Mouse (Mus musculus): ENCODE data around the gene Rdh8.
"Not testable (repeated sequence)": the region's sequence is repeated elsewhere in the genome, so short reads cannot be mapped to it uniquely, and the experiment has no call there.

Gene Rdh8

GRCm38 (mm10) chr9:20818236-20818635 lies at the start of gene Rdh8:
Rdh8 (plus strand) TSS chr9:20818503.
- no peak for DNase-seq (ENCODE audit: low read depth, low spot score)

DNA sequence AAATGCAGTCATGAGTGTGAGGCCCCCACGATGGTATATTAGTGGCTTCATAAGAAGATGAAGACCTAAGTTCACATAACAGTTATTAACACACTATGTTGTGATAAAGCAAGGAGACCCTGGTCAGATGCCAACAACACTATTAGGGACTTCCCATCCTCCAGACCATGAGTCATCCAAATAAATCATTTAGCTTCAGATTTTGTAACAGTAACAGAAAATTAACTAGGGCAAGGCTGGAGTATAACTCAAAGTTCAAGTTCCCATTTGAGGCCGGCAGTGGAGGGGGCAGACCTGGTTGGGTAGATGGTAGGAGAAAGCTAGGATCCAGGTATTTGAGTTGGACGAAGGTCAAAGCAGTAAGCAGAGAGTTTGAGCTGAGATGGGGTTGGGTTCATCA lies 37.0 kb upstream of the Rdh8 start:
- no peak for DNase-seq (ENCODE audit: low read depth, low spot score)

DNA sequence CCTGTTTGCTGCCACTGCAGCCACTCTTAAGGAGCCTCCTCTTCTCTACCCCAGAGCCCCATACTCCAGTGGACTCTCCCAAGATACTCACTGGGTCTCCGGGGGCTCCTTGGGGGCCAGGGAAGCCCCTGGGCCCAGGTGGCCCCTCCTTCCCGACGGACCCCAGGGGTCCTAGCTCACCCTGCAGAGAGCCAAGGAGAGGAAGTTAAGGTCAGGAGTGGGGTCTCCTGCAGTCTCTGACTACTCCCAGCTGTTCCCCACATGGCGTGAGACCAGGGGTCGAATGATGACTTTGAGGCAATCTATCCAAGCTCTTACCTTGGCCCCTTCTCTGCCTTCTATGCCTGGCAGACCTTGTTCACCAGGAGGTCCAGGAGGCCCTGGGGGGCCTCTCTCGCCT lies 33.2 kb upstream of the Rdh8 start:
- DNase-seq (ENCODE audit: low read depth, low spot score): no peak

DNA sequence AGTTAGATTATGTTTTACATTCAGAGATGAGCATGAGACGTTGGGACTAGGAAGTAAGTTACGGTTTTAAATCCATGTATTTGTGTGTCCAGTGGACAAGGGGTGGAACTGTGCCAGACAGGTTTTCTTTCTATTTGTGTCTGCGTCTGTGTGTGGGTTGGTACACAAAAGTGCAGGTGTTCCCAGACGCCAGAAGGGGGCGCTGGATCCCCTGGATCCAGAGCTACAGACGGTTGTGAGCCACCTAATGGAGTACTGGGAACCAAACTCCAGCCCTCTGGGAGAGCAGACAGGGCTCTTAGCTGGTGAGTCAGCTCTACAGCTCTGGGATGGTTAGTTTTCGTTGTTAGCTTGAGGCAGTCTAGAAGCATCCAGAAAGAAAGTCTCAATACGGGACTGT lies 30.3 kb upstream of the Rdh8 start:
- no peak for DNase-seq (ENCODE audit: low read depth, low spot score)

DNA sequence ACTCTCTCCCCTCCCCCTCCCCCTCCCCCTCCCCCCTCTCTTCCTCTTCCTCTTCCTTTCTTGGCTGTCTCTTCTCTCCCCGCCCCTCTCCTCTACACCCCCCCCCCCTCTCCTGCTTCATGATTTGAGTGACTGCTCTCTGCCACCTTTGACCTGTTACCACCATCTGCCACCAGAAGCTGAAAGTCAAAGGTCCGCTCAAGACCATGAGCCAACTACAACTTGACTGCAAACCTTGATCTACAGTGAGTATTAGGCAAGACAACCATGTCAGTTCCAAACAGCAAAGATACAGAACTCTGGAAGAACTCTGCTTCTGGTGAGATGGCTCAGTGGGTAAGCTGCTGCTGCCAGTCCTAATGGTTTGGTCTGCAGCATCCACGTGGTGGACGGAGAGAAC lies 28.7 kb upstream of the Rdh8 start:
- no peak for DNase-seq (ENCODE audit: low read depth, low spot score)

DNA sequence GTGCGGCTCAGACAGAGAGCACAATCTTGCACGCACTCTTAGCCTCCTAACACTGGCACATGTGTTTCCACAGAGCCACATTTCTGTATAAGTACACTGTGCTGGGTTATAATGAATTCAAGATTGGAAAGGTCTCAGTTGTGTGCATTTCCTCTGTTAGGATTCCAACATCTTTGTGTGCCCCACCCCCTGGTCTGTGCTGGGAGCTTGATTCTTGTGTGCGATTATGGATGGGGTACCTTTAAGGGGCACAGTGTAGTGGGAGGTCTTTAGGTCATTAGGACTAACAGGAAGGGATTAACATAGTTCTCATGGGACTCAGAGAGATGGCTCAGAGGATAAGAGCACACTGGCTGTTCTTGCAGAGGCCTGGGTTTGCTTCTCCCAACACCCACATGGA lies 28.0 kb upstream of the Rdh8 start:
- DNase-seq (ENCODE audit: low read depth, low spot score): no peak

DNA sequence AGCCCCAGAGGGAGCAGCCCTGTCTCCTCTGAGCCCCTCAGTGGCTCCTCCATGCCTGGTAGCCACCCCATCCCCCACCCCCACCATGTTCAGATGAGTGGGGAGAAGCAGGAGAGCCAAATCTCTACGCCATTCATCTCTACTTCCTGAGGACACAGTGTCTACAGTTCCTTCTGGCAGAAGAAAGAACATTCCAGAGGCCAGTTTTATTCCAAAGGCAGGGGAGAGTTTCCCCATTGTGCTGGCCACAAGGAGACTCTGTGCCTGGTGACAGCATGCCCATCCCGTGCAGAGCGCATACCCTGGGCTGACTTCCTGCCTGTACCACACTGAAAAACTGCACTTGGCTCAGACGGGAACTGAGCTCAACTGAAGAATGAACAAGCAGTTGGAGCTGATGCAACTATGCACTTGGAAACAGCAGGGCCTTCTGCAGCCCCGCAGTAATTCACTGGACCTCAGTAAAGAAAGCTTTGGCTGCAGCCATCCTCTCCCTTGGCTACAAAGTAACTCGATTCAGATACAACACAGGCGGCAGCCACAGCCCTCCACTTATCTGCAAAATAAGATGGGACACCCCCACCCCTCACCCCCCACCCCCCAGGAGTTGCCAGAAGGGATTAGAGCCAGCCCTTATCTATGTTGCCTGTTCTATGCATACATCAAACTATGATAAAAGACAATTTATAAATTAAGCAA lies 24.0 kb upstream of the Rdh8 start:
- no peak for DNase-seq (ENCODE audit: low read depth, low spot score)

DNA sequence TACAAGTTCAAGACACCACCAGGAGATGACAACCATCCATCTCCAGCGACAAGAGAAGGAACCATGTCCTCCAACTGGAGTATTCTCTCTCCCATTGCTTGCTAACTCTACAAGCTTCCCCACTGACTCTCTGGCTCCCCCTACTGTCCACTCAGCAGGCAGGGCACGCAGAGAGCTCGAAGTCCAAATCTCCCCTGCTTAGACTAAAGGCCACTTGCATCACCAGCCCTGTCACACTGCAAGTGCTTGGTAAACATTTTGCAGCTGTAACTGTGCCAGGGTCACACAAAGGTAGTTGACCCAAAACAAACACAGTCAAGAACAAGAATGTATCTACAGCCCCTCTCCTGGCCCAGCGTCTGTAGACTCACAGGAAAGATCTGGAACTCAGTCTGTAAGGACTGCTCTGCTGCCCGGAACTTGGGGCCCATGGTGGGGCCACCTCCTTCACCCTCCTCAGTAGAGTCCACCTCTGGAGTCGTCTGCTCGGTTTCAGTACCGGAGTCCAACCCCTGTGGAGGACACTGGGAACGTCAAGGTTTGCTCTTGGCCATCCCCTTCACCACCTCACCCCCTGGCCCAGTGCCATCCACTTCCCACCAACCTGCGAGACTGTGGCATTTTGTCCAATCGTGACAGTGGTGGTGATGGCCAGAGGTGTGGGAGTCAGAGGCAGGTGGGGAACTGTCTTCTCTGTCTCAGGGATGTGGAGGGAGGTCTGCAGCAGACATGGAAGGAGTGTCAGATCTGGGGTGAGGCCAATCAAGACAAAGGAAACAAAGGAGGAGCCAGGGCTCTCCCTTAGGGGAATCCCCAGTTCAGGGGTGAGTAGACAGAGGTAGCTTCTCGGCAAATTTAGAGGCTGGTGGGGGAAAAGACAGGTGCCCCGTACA lies 13.8 kb upstream of the Rdh8 start:
- peak; percentile 82 for DNase-seq (ENCODE audit: low read depth, low spot score)

DNA sequence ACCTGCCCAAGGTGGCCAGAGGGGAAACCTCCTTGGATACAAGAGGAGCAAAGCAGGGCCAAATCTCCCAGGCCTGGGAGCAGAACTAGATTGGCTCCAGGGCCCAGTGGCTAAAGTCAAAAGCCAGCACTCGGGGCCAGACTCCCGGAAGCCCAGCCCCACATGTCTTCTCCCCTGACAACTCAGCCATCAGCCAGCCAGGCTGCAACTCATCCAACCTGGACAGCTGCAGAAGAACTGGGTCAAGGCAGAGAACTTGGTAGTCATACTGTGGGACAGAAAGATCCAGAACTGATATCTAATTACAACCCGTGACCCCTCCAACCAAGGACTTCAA lies 13.2 kb upstream of the Rdh8 start:
- no peak for DNase-seq (ENCODE audit: low read depth, low spot score)

DNA sequence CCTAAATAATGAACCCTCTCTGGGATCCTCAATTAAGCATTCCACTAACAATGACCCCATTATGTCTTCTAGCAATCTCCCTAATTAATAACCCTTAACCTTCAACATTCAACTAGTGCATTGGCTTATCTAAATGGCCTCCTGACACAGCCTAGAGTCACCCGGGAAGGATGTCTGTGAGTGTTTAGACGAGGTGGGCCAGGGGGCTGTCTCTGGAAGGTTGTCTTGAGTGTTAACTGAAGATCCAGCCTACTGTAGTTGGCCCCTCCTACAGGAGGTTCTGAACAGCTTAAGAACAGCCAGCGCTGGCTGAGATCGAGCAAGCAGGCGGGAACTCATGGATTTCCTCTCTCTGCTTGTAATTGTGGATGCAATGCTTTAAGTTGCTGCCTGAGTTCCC lies 12.6 kb upstream of the Rdh8 start:
- no peak for DNase-seq (ENCODE audit: low read depth, low spot score)

- DNase-seq (ENCODE audit: low read depth, low spot score): no peak
Observed at GRCm38 (mm10) chr9:20810271-20810670, 8.0 kb upstream of the Rdh8 start.

- DNase-seq (ENCODE audit: low read depth, low spot score): no peak
Observed at GRCm38 (mm10) chr9:20810773-20811172, 7.5 kb upstream of the Rdh8 start.

- DNase-seq (ENCODE audit: low read depth, low spot score): peak; percentile 34
Observed at GRCm38 (mm10) chr9:20812537-20813271, 5.6 kb upstream of the Rdh8 start.

GRCm38 (mm10) chr9:20814521-20815272 lies 3.6 kb upstream of the Rdh8 start, which contains the start of gene Col5a3:
Col5a3 (minus strand) TSS chr9:20815067.
- no peak for DNase-seq (ENCODE audit: low read depth, low spot score)

DNA sequence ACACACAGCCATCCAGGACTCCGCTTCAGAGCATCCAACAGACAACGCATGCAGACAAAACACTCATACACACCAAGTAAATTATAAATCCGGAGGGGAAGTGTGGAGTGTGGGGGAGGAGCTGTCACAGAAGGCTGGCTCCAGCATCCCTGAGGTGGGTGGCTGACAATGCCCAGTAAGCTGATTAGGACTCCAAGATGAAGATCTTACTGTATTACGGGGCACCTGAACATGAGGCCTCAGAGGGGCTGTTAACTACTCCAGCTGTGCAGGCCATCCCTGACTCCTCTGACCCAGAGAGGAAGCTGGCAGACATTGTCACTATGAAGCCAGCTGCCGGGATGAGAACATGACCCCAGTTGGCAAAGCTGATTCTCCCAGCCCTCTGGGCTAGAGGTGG lies 1.7 kb downstream of the Rdh8 start:
- no peak for DNase-seq (ENCODE audit: low read depth, low spot score)

- no peak for DNase-seq (ENCODE audit: low read depth, low spot score)
Observed at GRCm38 (mm10) chr9:20822821-20823220, 4.5 kb downstream of the Rdh8 start.

- DNase-seq (ENCODE audit: low read depth, low spot score): no peak
Observed at GRCm38 (mm10) chr9:20825781-20826180, 7.5 kb downstream of the Rdh8 start.

GRCm38 (mm10) chr9:20828127-20828526 lies 9.8 kb downstream of the Rdh8 start:
- no peak for DNase-seq (ENCODE audit: low read depth, low spot score)

- peak; percentile 86 for DNase-seq (ENCODE audit: low read depth, low spot score)
Observed at GRCm38 (mm10) chr9:20830901-20831643, 12.8 kb downstream of the Rdh8 start.

DNA sequence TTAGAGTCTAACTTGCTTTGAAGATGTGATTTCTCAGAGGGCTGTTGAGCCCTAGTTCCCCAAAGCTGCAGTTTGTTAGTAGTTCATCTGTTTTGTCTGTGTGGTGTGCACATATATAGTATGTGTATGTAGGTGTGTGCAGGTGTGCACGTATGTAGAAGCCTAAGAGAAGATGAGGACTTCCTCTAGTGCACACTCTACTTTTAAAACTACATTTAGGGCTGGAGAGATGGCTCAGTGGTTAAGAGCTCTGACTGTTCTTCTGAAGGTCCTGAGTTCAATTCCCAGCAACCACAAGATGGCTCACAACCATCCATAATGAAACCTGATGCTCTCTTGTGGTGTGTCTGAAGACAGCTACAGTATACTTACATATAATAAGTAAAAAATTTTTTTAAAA lies 16.6 kb downstream of the Rdh8 start:
- DNase-seq (ENCODE audit: low read depth, low spot score): no peak

GRCm38 (mm10) chr9:20835431-20835954 lies 17.2 kb downstream of the Rdh8 start:
- not testable (repeated sequence) for DNase-seq (ENCODE audit: low read depth, low spot score)
